Mouse (Mus musculus) kidney, embryonic 14.5 days (tissue): Measurements from ENCODE around the gene Id1. TPM values are rescaled to one million over a fixed set of nuclear protein-coding genes. Genes with fewer than 3 reads are reported as not detected.
A peak's percentile ranks its signal among the peaks of the same experiment; 100 is the strongest.

Experiments
- ATAC-seq: fragments of 200-750 bp; cut with Nextera tagmentation; 2 replicates; pipeline ENCODE4 v1.8.0; 2017; ENCODE audit warnings: moderate number of reproducible peaks, mild to moderate bottlenecking, moderate TSS enrichment, moderate library complexity; ENCODE audit not compliant: low FRiP score, low TSS enrichment
- H3K27ac ChIP-seq: fragments of 300-500 bp; sonication (generic); 2 replicates; pipeline ENCODE4 v1.5.1; 2014; ENCODE audit warnings: low read depth, mild to moderate bottlenecking, low read length, moderate library complexity, mixed read lengths
- H3K27me3 ChIP-seq: fragments of 300-500 bp; sonication (generic); 2 replicates; pipeline ENCODE4 v1.6.1; 2014; ENCODE audit warnings: mild to moderate bottlenecking, low read length; ENCODE audit not compliant: control insufficient read depth, insufficient read depth
- H3K36me3 ChIP-seq: fragments of 300-500 bp; sonication (generic); 2 replicates; pipeline ENCODE4 v1.6.1; 2014; ENCODE audit warnings: low read length, mixed read lengths; ENCODE audit not compliant: control insufficient read depth, insufficient read depth
- H3K4me1 ChIP-seq: fragments of 300-500 bp; sonication (generic); 2 replicates; pipeline ENCODE4 v1.6.1; 2014; ENCODE audit warnings: low read length, mixed read lengths; ENCODE audit not compliant: control insufficient read depth, insufficient read depth
- H3K4me2 ChIP-seq: fragments of 300-500 bp; sonication (generic); replicated peaks from 2 replicates; pipeline ENCODE4 v1.6.1; 2014; ENCODE audit warnings: low read depth, mild to moderate bottlenecking, low read length
- H3K4me3 ChIP-seq: fragments of 300-500 bp; sonication (generic); 2 replicates; pipeline ENCODE4 v1.5.1; 2014; ENCODE audit warnings: mild to moderate bottlenecking, low read length
- H3K9ac ChIP-seq: fragments of 300-500 bp; sonication (generic); 2 replicates; pipeline ENCODE4 v1.6.1; 2014; ENCODE audit warnings: low read depth, mild to moderate bottlenecking, low read length, moderate library complexity
- H3K9me3 ChIP-seq: fragments of 300-500 bp; sonication (generic); 2 replicates; pipeline ENCODE4 v1.6.1; 2016; ENCODE audit warnings: low read length; ENCODE audit not compliant: control insufficient read depth
- WGBS: fragments of 180-500 bp; shearing (Covaris S2); extraction: QIAGEN DNeasy Blood & Tissue Kit; methylation state at CpG from one replicate; pipeline ENCODE4 v1.1.7; 2014; 5-methylcytosine and 5-hydroxymethylcytosine counted together
- polyA plus RNA-seq: library from polyadenylated mRNA; unstranded; fragments of >200 nt; fragmentation: Nextera tagmentation; extraction: Ambion mirVana; gene quantifications from 2 replicates; pipeline ENCODE4 v1.2.1, GENCODE M21; 2014

Gene Id1
- polyA plus RNA-seq, 1 experiment from 2014 or later: 129 TPM

GRCm38 (mm10) chr2:152696476-152697164 is 39.4 kb upstream of the Id1 start:
- Histone ChIP-seq H3K36me3 (peaks cover 75% of the 10 kb centered on the region), H3K4me2 (no peak overlapping the region), H3K4me1 (no peaks in the 10 kb centered on the region), H3K9me3 (peaks cover 4% of the 10 kb centered on the region; the same call in 1 of the 2 replicates), H3K4me3 (no peak overlapping the region), H3K27ac (peak overlapping the region; percentile 13; the same call in 1 of the 2 replicates), H3K9ac (peak overlapping the region; percentile 44; the same call in 1 of the 2 replicates), H3K27me3 (no peaks in the 10 kb centered on the region)
- 42% methylated on average over 20 of the region's 20 CpGs for WGBS
- ATAC-seq: peak; percentile 61

GRCm38 (mm10) chr2:152700138-152700537 is 35.9 kb upstream of the Id1 start:
- ATAC-seq: no peak
- Histone ChIP-seq H3K27me3 (no peaks in the 10 kb centered on the region), H3K9ac (no peak overlapping the region), H3K9me3 (peaks cover 4% of the 10 kb centered on the region; the same call in 1 of the 2 replicates), H3K4me3 (no peak overlapping the region), H3K4me1 (no peaks in the 10 kb centered on the region), H3K36me3 (peaks cover 95% of the 10 kb centered on the region), H3K27ac (no peak overlapping the region), H3K4me2 (no peak overlapping the region)
- WGBS: 89% methylated on average over 10 of the region's 10 CpGs

GRCm38 (mm10) chr2:152700725-152701124 is 35.3 kb upstream of the Id1 start:
- Histone ChIP-seq H3K36me3 (peaks cover 92% of the 10 kb centered on the region), H3K4me1 (no peaks in the 10 kb centered on the region), H3K27me3 (no peaks in the 10 kb centered on the region), H3K4me3 (no peak overlapping the region), H3K9ac (no peak overlapping the region), H3K4me2 (no peak overlapping the region), H3K27ac (no peak overlapping the region), H3K9me3 (peaks cover 4% of the 10 kb centered on the region; the same call in 1 of the 2 replicates)
- 87% methylated on average over 8 of the region's 8 CpGs for WGBS
- ATAC-seq: no peak

GRCm38 (mm10) chr2:152703596-152704255 is 32.3 kb upstream of the Id1 start:
- Histone ChIP-seq H3K9me3 (peaks cover 4% of the 10 kb centered on the region; the same call in 1 of the 2 replicates), H3K4me2 (no peak overlapping the region), H3K4me3 (no peak overlapping the region), H3K36me3 (peaks cover 71% of the 10 kb centered on the region), H3K4me1 (peaks cover 19% of the 10 kb centered on the region), H3K9ac (no peak overlapping the region), H3K27ac (no peak overlapping the region), H3K27me3 (no peaks in the 10 kb centered on the region)
- 93% methylated on average over 21 of the region's 21 CpGs for WGBS
- no peak for ATAC-seq

- Histone ChIP-seq H3K27me3 (no peaks in the 10 kb centered on the region), H3K9me3 (peaks cover 4% of the 10 kb centered on the region; the same call in 1 of the 2 replicates), H3K4me2 (no peak overlapping the region), H3K9ac (no peak overlapping the region), H3K36me3 (peaks cover 66% of the 10 kb centered on the region), H3K27ac (no peak overlapping the region), H3K4me1 (peaks cover 19% of the 10 kb centered on the region), H3K4me3 (no peak overlapping the region)
- ATAC-seq: no peak
- 82% methylated on average over 5 of the region's 5 CpGs for WGBS
These were observed 31.8 kb upstream of the Id1 start for GRCm38 (mm10) chr2:152704256-152704605.

- H3K4me3 ChIP-seq: no peak overlapping the region
- H3K27ac ChIP-seq: no peak overlapping the region
- H3K4me2 ChIP-seq: no peak overlapping the region
- H3K36me3 ChIP-seq: peaks cover 59% of the 10 kb centered on the region
- ATAC-seq: no peak
- H3K27me3 ChIP-seq: no peaks in the 10 kb centered on the region
- H3K4me1 ChIP-seq: peaks cover 19% of the 10 kb centered on the region
- no peak overlapping the region for H3K9ac ChIP-seq
- peaks cover 4% of the 10 kb centered on the region; the same call in 1 of the 2 replicates for H3K9me3 ChIP-seq
- 91% methylated on average over 14 of the region's 14 CpGs for WGBS
These were observed 31.2 kb upstream of the Id1 start for GRCm38 (mm10) chr2:152704811-152705370.

- Histone ChIP-seq H3K4me2 (no peak overlapping the region), H3K4me1 (peaks cover 19% of the 10 kb centered on the region), H3K4me3 (no peak overlapping the region), H3K36me3 (peaks cover 48% of the 10 kb centered on the region), H3K27ac (peak overlapping the region; percentile 10; the same call in 1 of the 2 replicates), H3K27me3 (no peaks in the 10 kb centered on the region), H3K9ac (no peak overlapping the region), H3K9me3 (peaks cover under 1% of the 10 kb centered on the region; the same call in 1 of the 2 replicates)
- no peak for ATAC-seq
- 79% methylated on average over 22 of the region's 22 CpGs for WGBS
These were observed 30.0 kb upstream of the Id1 start for GRCm38 (mm10) chr2:152705993-152706571.

GRCm38 (mm10) chr2:152707186-152707585 is 28.9 kb upstream of the Id1 start:
- Histone ChIP-seq H3K4me3 (peak overlapping the region; percentile 24; the same call in 1 of the 2 replicates), H3K27me3 (no peaks in the 10 kb centered on the region), H3K9ac (peak overlapping the region; percentile 50), H3K4me2 (peak overlapping the region; percentile 54), H3K9me3 (no peaks in the 10 kb centered on the region), H3K36me3 (peaks cover 37% of the 10 kb centered on the region), H3K4me1 (peaks cover 19% of the 10 kb centered on the region), H3K27ac (peak overlapping the region; percentile 76)
- no peak for ATAC-seq
- 15% methylated on average over 7 of the region's 7 CpGs for WGBS
